Mouse (Mus musculus) intestine, embryonic 16.5 days (tissue): ENCODE results near the gene Ccdc91. TPM values are rescaled to one million over a fixed set of nuclear protein-coding genes. Genes with fewer than 3 reads are reported as not detected.

Experiments
- ATAC-seq: fragments of 200-750 bp; cut with Nextera tagmentation; 2 replicates; pipeline ENCODE4 v1.8.0; 2017; ENCODE audit warnings: moderate TSS enrichment, moderate library complexity
- H3K27ac ChIP-seq: fragments of 300-500 bp; sonication (generic); 2 replicates; pipeline ENCODE4 v1.5.1; 2014; ENCODE audit warnings: mild to moderate bottlenecking, low read length
- H3K27me3 ChIP-seq: fragments of 300-500 bp; sonication (generic); replicated peaks from 2 replicates; pipeline ENCODE4 v1.6.1; 2014; ENCODE audit warnings: low read length, control low read depth, mixed read lengths; ENCODE audit not compliant: control insufficient read depth, insufficient read depth
- H3K36me3 ChIP-seq: fragments of 300-500 bp; sonication (generic); 2 replicates; pipeline ENCODE4 v1.6.1; 2014; ENCODE audit warnings: low read length, control low read depth; ENCODE audit not compliant: control insufficient read depth, insufficient read depth
- H3K4me1 ChIP-seq: fragments of 300-500 bp; sonication (generic); 2 replicates; pipeline ENCODE4 v1.6.1; 2014; ENCODE audit warnings: low read length, control low read depth, mixed read lengths; ENCODE audit not compliant: control insufficient read depth, insufficient read depth
- H3K4me2 ChIP-seq: fragments of 300-500 bp; sonication (generic); 2 replicates; pipeline ENCODE4 v1.6.1; 2014; ENCODE audit warnings: low read depth, low read length, control low read depth
- H3K4me3 ChIP-seq: fragments of 300-500 bp; sonication (generic); 2 replicates; pipeline ENCODE4 v1.5.1; 2014; ENCODE audit warnings: mild to moderate bottlenecking, low read length
- H3K9ac ChIP-seq: fragments of 300-500 bp; sonication (generic); 2 replicates; pipeline ENCODE4 v1.6.1; 2014; ENCODE audit warnings: low read depth, low read length
- H3K9me3 ChIP-seq: fragments of 300-500 bp; sonication (generic); 2 replicates; pipeline ENCODE4 v1.6.1; 2016; ENCODE audit warnings: low read length, control low read depth; ENCODE audit not compliant: control insufficient read depth
- WGBS: fragments of 180-500 bp; shearing (Covaris S2); extraction: QIAGEN DNeasy Blood & Tissue Kit; methylation state at CpG from one replicate; pipeline ENCODE4 v1.1.7; 2014; 5-methylcytosine and 5-hydroxymethylcytosine counted together
- polyA plus RNA-seq: library from polyadenylated mRNA; unstranded; fragments of >200 nt; fragmentation: Nextera tagmentation; extraction: Ambion mirVana; gene quantifications from 2 replicates; pipeline ENCODE4 v1.2.1, GENCODE M21; 2015

The Ccdc91 gene
- polyA plus RNA-seq, 1 experiment from 2014 or later, result 29.8 TPM

GRCm38 (mm10) chr6:147664339-147664738 lies 188.7 kb downstream of the Ccdc91 start:
- H3K9me3 ChIP-seq, result no peaks in the 10 kb centered on the region
- H3K36me3 ChIP-seq, result no peaks in the 10 kb centered on the region
- no peak overlapping the region for H3K27ac ChIP-seq
- H3K9ac ChIP-seq, result no peak overlapping the region
- no peak overlapping the region for H3K4me3 ChIP-seq
- no peak for ATAC-seq
- no peaks in the 10 kb centered on the region for H3K27me3 ChIP-seq
- 53% methylated on average over 3 of the region's 3 CpGs for WGBS
- no peak overlapping the region for H3K4me2 ChIP-seq
- no peaks in the 10 kb centered on the region for H3K4me1 ChIP-seq

DNA sequence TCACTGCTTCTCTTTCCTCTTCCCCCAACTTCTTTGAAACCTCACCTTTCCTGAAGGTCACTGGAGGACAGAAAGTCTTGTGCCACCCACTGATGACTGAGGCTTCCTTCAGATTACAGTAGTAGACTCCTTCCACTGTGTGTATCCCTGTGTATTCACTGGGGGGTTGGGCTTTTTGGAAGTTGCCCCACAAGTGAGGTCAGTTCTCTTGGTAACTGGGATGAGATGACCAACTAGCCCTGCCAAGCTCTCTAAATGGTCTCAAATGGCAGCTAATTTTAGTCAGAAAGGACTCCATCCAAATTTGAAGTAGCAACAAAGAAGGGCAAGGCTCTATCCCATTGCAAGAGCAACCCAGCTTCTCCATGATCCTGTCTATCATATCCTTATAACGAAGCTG lies 195.7 kb downstream of the Ccdc91 start:
- Histone ChIP-seq H3K4me3 (no peak overlapping the region), H3K27me3 (no peaks in the 10 kb centered on the region), H3K9ac (no peak overlapping the region), H3K9me3 (no peaks in the 10 kb centered on the region), H3K36me3 (no peaks in the 10 kb centered on the region), H3K4me1 (no peaks in the 10 kb centered on the region), H3K27ac (no peak overlapping the region), H3K4me2 (no peak overlapping the region)
- no peak for ATAC-seq
- WGBS, result 83% methylated on average over 1 of the region's 1 CpGs

DNA sequence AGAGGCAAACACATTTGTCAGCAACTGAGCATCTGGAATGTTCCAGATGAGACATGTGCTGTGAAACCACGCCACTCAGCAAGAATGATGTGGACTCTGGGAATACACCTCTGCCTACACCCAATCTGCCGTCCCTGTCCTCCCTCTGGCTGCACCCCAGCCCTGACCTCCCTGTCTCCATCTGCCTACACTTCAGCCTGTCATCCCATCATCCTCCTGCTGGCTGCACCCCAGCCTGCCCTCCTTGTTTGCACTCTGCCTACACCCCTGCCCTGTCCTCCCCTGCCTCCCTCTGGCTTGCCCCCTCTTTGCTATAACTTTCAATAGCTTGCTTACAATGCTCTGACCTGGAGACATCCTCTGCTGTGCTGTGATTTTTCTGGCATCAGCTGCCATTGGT lies 196.9 kb downstream of the Ccdc91 start:
- Histone ChIP-seq H3K4me3 (no peak overlapping the region), H3K9me3 (no peaks in the 10 kb centered on the region), H3K4me1 (no peaks in the 10 kb centered on the region), H3K27ac (no peak overlapping the region), H3K9ac (no peak overlapping the region), H3K4me2 (no peak overlapping the region), H3K27me3 (no peaks in the 10 kb centered on the region), H3K36me3 (no peaks in the 10 kb centered on the region)
- no peak for ATAC-seq
- 52% methylated on average over 2 of the region's 2 CpGs for WGBS

GRCm38 (mm10) chr6:147675022-147675733 lies 199.6 kb downstream of the Ccdc91 start:
- no peak overlapping the region for H3K4me2 ChIP-seq
- no peak overlapping the region for H3K4me3 ChIP-seq
- no peaks in the 10 kb centered on the region for H3K4me1 ChIP-seq
- H3K9me3 ChIP-seq, result no peaks in the 10 kb centered on the region
- H3K9ac ChIP-seq, result no peak overlapping the region
- H3K27me3 ChIP-seq, result no peaks in the 10 kb centered on the region
- H3K36me3 ChIP-seq, result no peaks in the 10 kb centered on the region
- H3K27ac ChIP-seq, result no peak overlapping the region
- no peak for ATAC-seq
- 85% methylated on average over 7 of the region's 7 CpGs for WGBS

DNA sequence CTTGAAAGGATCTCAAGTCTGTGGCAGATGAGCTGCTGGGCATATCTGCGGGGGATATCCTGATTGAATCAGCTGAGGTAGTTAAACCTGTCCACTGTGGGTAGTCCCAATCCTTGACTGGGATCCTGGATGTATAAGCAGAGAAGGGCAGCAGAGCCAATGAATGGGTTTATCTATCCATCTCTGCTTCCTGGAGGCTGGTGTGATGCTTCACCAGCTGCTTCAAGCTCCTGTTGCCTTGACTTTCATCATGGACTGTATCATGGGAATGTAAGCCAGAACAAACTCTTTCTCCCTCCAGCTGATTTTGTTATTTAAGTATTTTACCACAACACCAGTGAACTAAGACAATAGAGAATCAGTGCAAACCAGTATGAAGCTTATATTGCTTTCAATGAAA lies 200.6 kb downstream of the Ccdc91 start:
- no peaks in the 10 kb centered on the region for H3K27me3 ChIP-seq
- 88% methylated on average over 1 of the region's 1 CpGs for WGBS
- H3K4me2 ChIP-seq, result no peak overlapping the region
- no peaks in the 10 kb centered on the region for H3K36me3 ChIP-seq
- H3K9ac ChIP-seq, result no peak overlapping the region
- no peak overlapping the region for H3K27ac ChIP-seq
- no peaks in the 10 kb centered on the region for H3K4me1 ChIP-seq
- no peak overlapping the region for H3K4me3 ChIP-seq
- ATAC-seq, result no peak
- H3K9me3 ChIP-seq, result no peaks in the 10 kb centered on the region

Other genes with a start within 250 kb of the Ccdc91 start
- gene Pthlh, start 211.6 kb upstream of the Ccdc91 start, polyA plus RNA-seq, result 0.76 and 0.86 TPM in 2 replicates